Mouse (Mus musculus): ENCODE data around the gene Nisch. TPM values are rescaled to one million over a fixed set of nuclear protein-coding genes. Genes with fewer than 3 reads are reported as not detected.
A peak's percentile ranks its signal among the peaks of the same experiment; 100 is the strongest.

The Nisch gene
- total RNA-seq, 2 experiments from 2014 or later = 375 to 386 TPM

- DNase-seq (ENCODE audit: low spot score in 2 of 2) = no peak
- intact Hi-C loops (cut with DNase I) = no loop called here
Measured at GRCm38 (mm10) chr14:31168425-31168824, 48.3 kb downstream of the Nisch start, which contains the start of gene Stab1. Gene Stab1, minus strand, starts transcription at chr14:31168641.

GRCm38 (mm10) chr14:31166827-31167226 is 49.9 kb downstream of the Nisch start:
- no peak for DNase-seq (ENCODE audit: low spot score in 2 of 2)
- intact Hi-C loops (cut with DNase I) = no loop called here

- DNase-seq (ENCODE audit: low spot score in 2 of 2) = peak in 1 of 2 experiments; percentile 47
- intact Hi-C loops (cut with DNase I) = no loop called here
Measured at GRCm38 (mm10) chr14:31165991-31166630, 50.6 kb downstream of the Nisch start.

- intact Hi-C loops (cut with DNase I) = no loop called here
- DNase-seq (ENCODE audit: low spot score in 2 of 2) = no peak
Measured at GRCm38 (mm10) chr14:31165458-31165857, 51.3 kb downstream of the Nisch start.

GRCm38 (mm10) chr14:31165010-31165409 is 51.7 kb downstream of the Nisch start:
- DNase-seq (ENCODE audit: low spot score in 2 of 2) = no peak
- intact Hi-C loops (cut with DNase I) = no loop called here

- DNase-seq (ENCODE audit: low spot score in 2 of 2) = no peak
- intact Hi-C loops (cut with DNase I) = no loop called here
Measured at GRCm38 (mm10) chr14:31164067-31164466, 52.7 kb downstream of the Nisch start.

GRCm38 (mm10) chr14:31161638-31162037 is 55.1 kb downstream of the Nisch start:
- intact Hi-C loops (cut with DNase I) = no loop called here
- DNase-seq (ENCODE audit: low spot score in 2 of 2) = no peak

- intact Hi-C loops (cut with DNase I) = no loop called here
- DNase-seq (ENCODE audit: low spot score in 2 of 2) = no peak
Measured at GRCm38 (mm10) chr14:31161191-31161590, 55.6 kb downstream of the Nisch start.

GRCm38 (mm10) chr14:31160196-31161150 is 56.3 kb downstream of the Nisch start:
- DNase-seq (ENCODE audit: low spot score in 2 of 2) = no peak
- intact Hi-C loops (cut with DNase I) = no loop called here

GRCm38 (mm10) chr14:31145694-31146093 is 71.1 kb downstream of the Nisch start:
- no peak for DNase-seq (ENCODE audit: low spot score in 2 of 2)
- intact Hi-C loops (cut with DNase I) = no loop called here

GRCm38 (mm10) chr14:31141011-31141410 is 75.7 kb downstream of the Nisch start:
- intact Hi-C loops (cut with DNase I) = no loop called here
- no peak for DNase-seq (ENCODE audit: low spot score in 2 of 2)

- intact Hi-C loops (cut with DNase I) = no loop called here
- DNase-seq (ENCODE audit: low spot score in 2 of 2) = no peak
Measured at GRCm38 (mm10) chr14:31140141-31140540, 76.6 kb downstream of the Nisch start.

- no peak for DNase-seq (ENCODE audit: low spot score in 2 of 2)
- intact Hi-C loops (cut with DNase I) = no loop called here
Measured at GRCm38 (mm10) chr14:31139666-31140065, 77.1 kb downstream of the Nisch start.

- intact Hi-C loops (cut with DNase I) = no loop called here
- no peak for DNase-seq (ENCODE audit: low spot score in 2 of 2)
Measured at GRCm38 (mm10) chr14:31138897-31139429, 77.8 kb downstream of the Nisch start.

- intact Hi-C loops (cut with DNase I) = no loop called here
- DNase-seq (ENCODE audit: low spot score in 2 of 2) = no peak
Measured at GRCm38 (mm10) chr14:31138219-31138896, 78.4 kb downstream of the Nisch start.

- intact Hi-C loops (cut with DNase I) = no loop called here
Measured at GRCm38 (mm10) chr14:31137791-31138190, 79.0 kb downstream of the Nisch start.

GRCm38 (mm10) chr14:31137281-31137595 is 79.5 kb downstream of the Nisch start:
- no peak for DNase-seq (ENCODE audit: low spot score in 2 of 2)
- intact Hi-C loops (cut with DNase I) = no loop called here

More at GRCm38 (mm10) chr14:31137791-31138190, 79.0 kb downstream of the Nisch start:
- DNase-seq (ENCODE audit: low spot score in 2 of 2) = no peak

- intact Hi-C loops (cut with DNase I) = no loop called here
- no peak for DNase-seq (ENCODE audit: low spot score in 2 of 2)
Measured at GRCm38 (mm10) chr14:31136411-31137280, 80.1 kb downstream of the Nisch start.
